Mouse (Mus musculus) lung, adult 2 months (tissue): ENCODE data around the gene Baz2a. TPM values are rescaled to one million over a fixed set of nuclear protein-coding genes. Genes with fewer than 3 reads are reported as not detected.
A peak's percentile ranks its signal among the peaks of the same experiment; 100 is the strongest.
"Not testable (repeated sequence)": the region's sequence is repeated elsewhere in the genome, so short reads cannot be mapped to it uniquely, and the experiment has no call there.

Experiments
- DNase-seq: peaks from one replicate; pipeline ENCODE4 v3.0.0; 2022
- H3K4me1 ChIP-seq: fragments of 200-500 bp; 2 replicates; pipeline ENCODE4 v1.6.1; 2011; ENCODE audit warnings: low read length; ENCODE audit not compliant: control insufficient read depth, insufficient read depth
- H3K4me3 ChIP-seq: fragments of 200-500 bp; replicated peaks from 2 replicates; pipeline ENCODE3; 2011; ENCODE audit warnings: low read depth, mild to moderate bottlenecking, control low read depth, low read length; ENCODE audit errors: extremely low read depth
- CTCF ChIP-seq: fragments of 200-500 bp; IDR thresholded peaks from 2 replicates; pipeline ENCODE4 v1.5.1; 2011; ENCODE audit warnings: mild to moderate bottlenecking, low read length, control low read depth; ENCODE audit not compliant: insufficient read depth
- POLR2A ChIP-seq: fragments of 200-500 bp; IDR thresholded peaks from 2 replicates; pipeline ENCODE4 v1.6.1; 2011; ENCODE audit warnings: low read depth, mild to moderate bottlenecking, control low read depth, low read length, borderline replicate concordance; ENCODE audit errors: extremely low read depth
- WGBS: fragments of 180-500 bp; shearing (Covaris S2); methylation state at CpG from one replicate; pipeline ENCODE4 v1.1.7; 2018; 5-methylcytosine and 5-hydroxymethylcytosine counted together
- polyA plus RNA-seq: library from polyadenylated mRNA; depleted of rRNA; stranded (reverse); fragments of >200 nt; gene quantifications from 2 replicates; pipeline ENCODE4 v1.2.3, GENCODE M21; 2012; rRNA removed

The Baz2a gene
- polyA plus RNA-seq, 1 experiment: 40.7 TPM

GRCm38 (mm10) chr10:128153978-128154377 lies 62.6 kb downstream of the Baz2a start:
- DNase-seq: no peak
- WGBS: 53% methylated on average over 3 of the region's 3 CpGs
- Histone ChIP-seq H3K4me3 (no peak overlapping the region), H3K4me1 (peaks cover 6% of the 10 kb centered on the region; the same call in 1 of the 2 replicates)
- TF ChIP-seq POLR2A: no peak
- TF ChIP-seq CTCF: no peak

GRCm38 (mm10) chr10:128165726-128166125 lies 74.3 kb downstream of the Baz2a start:
- peaks cover 15% of the 10 kb centered on the region; the same call in 1 of the 2 replicates for H3K4me1 ChIP-seq
- not testable (repeated sequence) for DNase-seq, H3K4me3 ChIP-seq
- WGBS: 54% methylated on average over 2 of the region's 3 CpGs

DNA sequence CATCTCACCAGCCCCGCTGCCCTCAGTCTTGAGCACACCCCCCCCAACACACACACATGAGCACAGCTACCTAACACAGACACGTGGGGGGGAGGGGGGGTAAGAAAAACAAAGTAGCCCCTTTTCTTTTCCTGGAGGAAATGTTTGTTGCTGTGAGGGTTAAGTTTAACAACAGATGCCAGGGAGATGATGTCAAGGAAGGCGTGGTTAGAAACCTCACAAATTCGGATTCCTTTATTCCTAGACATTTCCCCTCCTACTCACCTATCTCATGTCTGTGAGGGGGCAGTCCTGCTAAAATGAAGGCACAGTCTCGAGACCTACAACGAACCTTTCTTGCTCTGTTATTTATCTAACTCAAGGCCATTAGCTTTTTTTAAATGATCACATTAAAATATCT lies 75.7 kb downstream of the Baz2a start:
- DNase-seq: no peak

GRCm38 (mm10) chr10:128171348-128171747 lies 80.0 kb downstream of the Baz2a start:
- 95% methylated on average over 10 of the region's 10 CpGs for WGBS
- H3K4me1 ChIP-seq: peaks cover 15% of the 10 kb centered on the region; the same call in 1 of the 2 replicates
- H3K4me3 ChIP-seq, DNase-seq: not testable (repeated sequence)

More for the DNA sequence above, 75.7 kb downstream of the Baz2a start:
- TF ChIP-seq CTCF (no peak), POLR2A (no peak)
- Histone ChIP-seq H3K4me1 (peaks cover 15% of the 10 kb centered on the region; the same call in 1 of the 2 replicates), H3K4me3 (no peak overlapping the region)
- WGBS: 34% methylated on average over 6 of the region's 6 CpGs

- WGBS: 5% methylated on average over 3 of the region's 3 CpGs
- no peak for DNase-seq
- no peak overlapping the region for H3K4me3 ChIP-seq
Measured at GRCm38 (mm10) chr10:128175302-128175701, 83.9 kb downstream of the Baz2a start.

DNA sequence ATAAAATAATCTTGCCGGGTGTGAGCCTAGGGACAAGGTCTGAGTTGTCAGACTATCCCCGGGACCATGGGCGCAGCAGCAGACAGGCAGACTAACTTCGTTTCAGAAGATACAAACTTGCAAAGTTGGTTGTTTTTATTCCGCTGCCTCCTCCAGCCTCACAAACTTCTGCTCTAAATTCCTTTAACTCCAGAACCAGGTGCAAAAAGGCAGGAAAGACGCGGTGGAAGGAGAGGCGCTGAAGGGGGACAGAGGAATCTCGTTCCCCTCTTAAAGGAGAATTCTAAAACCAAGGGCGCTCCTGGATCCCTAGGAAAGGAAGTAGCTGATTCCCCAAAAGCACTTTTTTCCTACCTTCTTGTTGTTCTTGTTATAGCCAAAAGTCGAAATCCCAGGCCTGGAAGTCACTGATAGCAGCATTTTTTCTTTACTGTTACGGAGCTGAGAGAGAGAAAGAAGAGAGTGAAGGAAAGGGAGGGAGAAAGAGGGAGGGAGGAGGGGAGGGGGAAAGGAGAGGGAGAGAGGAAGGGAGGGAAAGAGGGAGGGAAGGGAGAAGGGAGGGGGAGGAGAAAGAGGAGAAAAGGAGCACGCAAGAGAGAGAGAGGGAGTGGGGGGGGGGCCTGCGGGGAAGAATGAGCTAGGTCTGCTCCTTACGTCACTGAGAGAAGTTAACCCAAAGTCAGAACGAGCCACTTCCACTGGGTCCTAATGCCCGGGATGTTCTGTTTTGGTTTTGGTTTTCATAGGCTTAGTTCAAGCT lies 84.8 kb downstream of the Baz2a start:
- DNase-seq: peak; percentile 45
- no peak for TF ChIP-seq CTCF
- TF ChIP-seq POLR2A: no peak
- Histone ChIP-seq H3K4me3 (peak overlapping the region; percentile 98), H3K4me1 (peaks cover 5% of the 10 kb centered on the region; the same call in 1 of the 2 replicates)
- WGBS: 1% methylated on average over 17 of the region's 17 CpGs

More at GRCm38 (mm10) chr10:128175302-128175701, 83.9 kb downstream of the Baz2a start:
- peaks cover 5% of the 10 kb centered on the region; the same call in 1 of the 2 replicates for H3K4me1 ChIP-seq
- TF ChIP-seq POLR2A: no peak
- no peak for TF ChIP-seq CTCF

DNA sequence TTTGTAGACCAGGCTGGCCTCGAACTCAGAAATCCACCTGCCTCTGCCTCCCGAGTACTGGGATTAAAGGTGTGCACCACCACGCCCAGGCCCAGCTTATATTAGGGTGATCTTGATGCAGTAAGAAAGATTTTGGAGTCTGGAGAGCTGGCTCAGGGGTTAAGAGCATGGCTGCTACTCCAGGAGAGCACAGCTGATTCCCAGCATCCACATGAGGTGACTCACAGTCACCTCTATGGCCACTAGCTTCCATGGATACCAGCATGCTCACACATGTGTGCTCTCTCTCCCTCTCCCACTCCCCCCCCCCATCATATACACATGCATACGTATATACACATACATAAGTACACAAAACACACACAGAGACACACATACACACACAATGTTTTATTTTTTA lies 85.9 kb downstream of the Baz2a start:
- Histone ChIP-seq H3K4me1 (peaks cover 5% of the 10 kb centered on the region; the same call in 1 of the 2 replicates), H3K4me3 (no peak overlapping the region)
- WGBS: 90% methylated on average over 4 of the region's 4 CpGs
- TF ChIP-seq CTCF (no peak), POLR2A (no peak)
- DNase-seq: no peak

Other genes with a start within 250 kb of the Baz2a start
- gene Rdh19, start 241.6 kb upstream of the Baz2a start, polyA plus RNA-seq: not detected in 2 replicates
- not detected in 2 replicates for gene Rdh16f2, start 225.1 kb upstream of the Baz2a start, polyA plus RNA-seq
- gene Rdh7, start 202.8 kb upstream of the Baz2a start, polyA plus RNA-seq: 0.12 and 0.72 TPM in 2 replicates
- 2.9 TPM in 1 of 2 replicates, not detected in the other for gene Sdr9c7, start 193.1 kb upstream of the Baz2a start, polyA plus RNA-seq
- 0.56 TPM in 1 of 2 replicates, not detected in the other for gene Hsd17b6, start 84.0 kb upstream of the Baz2a start, polyA plus RNA-seq
- 1.4 and 2.3 TPM in 2 replicates for gene Prim1, start 76.4 kb upstream of the Baz2a start, polyA plus RNA-seq
- 102 and 113 TPM in 2 replicates for gene Naca, start 56.0 kb upstream of the Baz2a start, polyA plus RNA-seq
- 43.8 and 84.2 TPM in 2 replicates for gene Ptges3, start 32.6 kb upstream of the Baz2a start, polyA plus RNA-seq
- 1,519 and 1,632 TPM in 2 replicates for gene Atp5b, start 8.3 kb upstream of the Baz2a start, polyA plus RNA-seq
- gene Rbms2, start 88.7 kb downstream of the Baz2a start, polyA plus RNA-seq: 103 and 116 TPM in 2 replicates
- gene Gls2, start 102.9 kb downstream of the Baz2a start, polyA plus RNA-seq: 1.5 and 2.4 TPM in 2 replicates
- 5.6 and 9.9 TPM in 2 replicates for gene Spryd4, start 120.2 kb downstream of the Baz2a start, polyA plus RNA-seq
- not detected in 2 replicates for gene Mip, start 134.3 kb downstream of the Baz2a start, polyA plus RNA-seq
- 7.8 and 7.9 TPM in 2 replicates for gene Timeless, start 140.5 kb downstream of the Baz2a start, polyA plus RNA-seq
- gene Apon, start 162.5 kb downstream of the Baz2a start, polyA plus RNA-seq: 0.08 and 0.27 TPM in 2 replicates
- 0.32 and 0.75 TPM in 2 replicates for gene Apof, start 177.1 kb downstream of the Baz2a start, polyA plus RNA-seq
- 30.8 and 34.4 TPM in 2 replicates for gene Stat2, start 179.0 kb downstream of the Baz2a start, polyA plus RNA-seq
- 0.08 TPM in 1 of 2 replicates, not detected in the other for gene Il23a, start 207.2 kb downstream of the Baz2a start, polyA plus RNA-seq
- 22.8 and 30.7 TPM in 2 replicates for gene Pan2, start 211.8 kb downstream of the Baz2a start, polyA plus RNA-seq
- 32.0 and 55.9 TPM in 2 replicates for gene Cnpy2, start 230.9 kb downstream of the Baz2a start, polyA plus RNA-seq
- gene Cs, start 246.2 kb downstream of the Baz2a start, polyA plus RNA-seq: 95.6 and 150 TPM in 2 replicates